Mouse (Mus musculus): ENCODE results near the gene Gla.
A peak's percentile ranks its signal among the peaks of the same experiment; 100 is the strongest.
"Not testable (repeated sequence)": the region's sequence is repeated elsewhere in the genome, so short reads cannot be mapped to it uniquely, and the experiment has no call there.

- TF ChIP-seq CTCF (IDR thresholded peaks at IDR 0.05; ENCODE audit: low read depth, low read length) = peak; percentile 14
- not testable (repeated sequence) for TF ChIP-seq POLR2A (IDR thresholded peaks at IDR 0.05; ENCODE audit: insufficient read depth, low read length); EP300 (IDR thresholded peaks at IDR 0.05; ENCODE audit: insufficient read depth, low read depth, low read length)
These were observed 61.1 kb downstream of the Gla start for GRCm38 (mm10) chrX:134539795-134540194.
